Mouse (Mus musculus) Patski (cell line): Measurements from ENCODE around the gene Fbrsl1. TPM values are rescaled to one million over a fixed set of nuclear protein-coding genes. Genes with fewer than 3 reads are reported as not detected.

ENCODE experiments used
- ATAC-seq: fragments of 100-300 bp; one replicate; pipeline ENCODE4 v1.8.0; 2021
- CTCF ChIA-PET: fragments of 350-600 bp; sonication (Branson Sonifier 250); formaldehyde crosslinking; loops from one replicate; lab custom pipeline; 2022; ENCODE audit warnings: inconsistent platforms; lab: Charles Lee
- POLR2A ChIA-PET: fragments of 350-600 bp; sonication (Branson Sonifier 250); formaldehyde crosslinking; loops from one replicate; lab custom pipeline; 2022; ENCODE audit warnings: antibody characterized with exemption, inconsistent platforms; lab: Charles Lee
- DNase-seq: peaks from one replicate; pipeline ENCODE4 v3.0.0-alpha.2; 2011; ENCODE audit warnings: low read depth, low spot score
- H3K27me3 ChIP-seq: fragments of 371-371 bp; one replicate; pipeline ENCODE4 v1.5.1; 2021
- CTCF ChIP-seq: fragments of 100-300 bp; IDR thresholded peaks from one replicate; pipeline ENCODE4 v1.5.1; 2021
- in situ Hi-C: fragments of 300-500 bp; cut with MboI; formaldehyde crosslinking; loops from 3 replicates; pipeline ENCODE4 v1.11.1; 2018; ENCODE audit warnings: low pct_unique_long_range_greater_than_20kb, mixed read lengths
- polyA plus RNA-seq: library from polyadenylated mRNA; unstranded; gene quantifications from one replicate; pipeline ENCODE4 v1.2.3, GENCODE M21; 2021

Gene Fbrsl1
- polyA plus RNA-seq = 33.6 TPM

- peaks cover 3% of the 10 kb centered on the region for H3K27me3 ChIP-seq
- POLR2A ChIA-PET = interaction anchor here (0.9 to 2.6 kb wide), 4 partner anchors 10 to 72 kb away, joined by 3 to 10 read pairs (median 4); no protein-coding TSS in a partner anchor
- ATAC-seq = peak; percentile 87
- CTCF ChIA-PET = interaction anchor here (1.5 to 3.0 kb wide), 2 partner anchors 10 to 46 kb away, joined by 6 to 11 read pairs; no protein-coding TSS in a partner anchor
- TF ChIP-seq CTCF = no peak
- in situ Hi-C loops = no loop called here
- DNase-seq = peak; percentile 85
These were observed at the start of gene Fbrsl1 for GRCm38 (mm10) chr5:110448436-110449134. Gene Fbrsl1 (minus strand): TSS chr5:110448503.

DNA sequence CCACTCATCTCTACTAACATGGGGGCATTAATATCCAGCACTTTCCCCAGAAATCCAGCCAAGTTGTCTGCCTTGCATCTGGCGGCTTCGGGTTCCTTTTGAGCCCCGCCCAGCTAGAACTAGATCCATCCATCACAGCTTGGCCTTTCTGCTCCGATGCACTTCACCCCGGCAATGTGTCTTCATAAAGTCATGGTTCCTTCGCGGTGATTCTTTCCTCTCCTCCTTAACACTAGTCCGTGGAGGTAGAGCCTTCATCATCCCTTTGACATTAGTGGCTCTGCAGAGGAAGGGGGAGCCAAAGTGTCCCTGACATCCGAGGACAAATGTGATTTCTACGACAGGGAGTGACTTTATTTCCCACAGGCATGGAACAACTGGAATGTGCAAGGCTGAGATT is 49.8 kb upstream of the Fbrsl1 start:
- CTCF ChIA-PET = interaction anchor here (1.2 to 1.9 kb wide), 3 partner anchors 10 to 26 kb away, joined by 3 to 5 read pairs (median 4); no protein-coding TSS in a partner anchor
- TF ChIP-seq CTCF = no peak
- DNase-seq (no peak), ATAC-seq (no peak)
- POLR2A ChIA-PET = interaction anchor here (1.5 kb wide), 1 partner anchor 155 kb away, joined by 3 read pairs; the partner anchor contains the start of genes Ddx51 and Noc4l
- in situ Hi-C loops = loop anchor here (25.0 kb wide), 1 partner anchor 264 kb away; the partner anchor contains the start of gene Ep400
- peaks cover 4% of the 10 kb centered on the region for H3K27me3 ChIP-seq

DNA sequence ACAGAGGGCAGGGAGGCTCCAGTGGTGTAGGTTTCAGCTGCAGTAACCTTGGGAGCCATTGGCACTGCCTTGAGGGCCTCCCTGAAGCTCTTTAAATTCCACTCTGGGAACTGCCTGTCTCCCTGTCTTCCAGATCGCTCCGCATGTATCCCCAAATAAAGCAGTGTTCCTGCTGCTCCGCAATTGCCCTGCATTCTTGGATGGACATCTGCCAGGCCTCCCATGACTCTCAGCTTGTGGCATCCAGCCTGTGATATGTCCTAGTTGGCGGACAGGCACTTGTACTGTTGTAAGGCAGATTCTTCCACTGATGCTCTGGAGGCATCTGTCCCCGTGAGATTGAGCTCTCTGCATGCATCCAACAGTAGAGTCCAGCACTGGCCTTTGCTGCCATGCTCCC is 49.3 kb upstream of the Fbrsl1 start:
- in situ Hi-C loops = loop anchor here (25.0 kb wide), 1 partner anchor 265 kb away; the partner anchor contains the start of gene Ep400
- POLR2A ChIA-PET = interaction anchor here (1.5 kb wide), 1 partner anchor 155 kb away, joined by 3 read pairs; the partner anchor contains the start of genes Ddx51 and Noc4l
- no peak for ATAC-seq
- no peak for DNase-seq
- CTCF ChIA-PET = interaction anchor here (1.2 to 5.1 kb wide), 4 partner anchors 10 to 140 kb away, joined by 3 to 67 read pairs (median 4); no protein-coding TSS in a partner anchor
- TF ChIP-seq CTCF = no peak
- H3K27me3 ChIP-seq = peaks cover 4% of the 10 kb centered on the region

DNA sequence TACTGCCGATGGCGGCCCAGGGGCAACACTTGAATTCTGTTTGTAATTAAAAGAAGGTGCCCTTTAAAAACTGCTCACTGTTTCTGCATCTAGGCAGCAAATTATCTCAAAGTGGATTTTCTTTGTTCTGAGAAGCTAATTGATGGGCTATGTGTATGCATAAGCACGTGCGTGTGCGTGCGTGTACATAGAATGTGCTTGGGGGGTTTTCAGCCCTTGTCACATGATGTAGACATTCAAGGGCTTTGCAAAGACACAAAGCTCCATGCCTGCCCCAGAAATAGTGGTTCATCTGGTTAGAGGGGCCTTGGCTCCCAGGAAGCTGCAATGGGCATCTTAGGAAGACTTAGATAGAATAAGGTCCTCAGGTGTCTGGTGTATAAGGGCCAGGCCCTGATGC is 46.7 kb upstream of the Fbrsl1 start:
- ATAC-seq = no peak
- peaks cover 4% of the 10 kb centered on the region for H3K27me3 ChIP-seq
- TF ChIP-seq CTCF = no peak
- CTCF ChIA-PET = interaction anchor here (0.8 to 5.1 kb wide), 13 partner anchors 8 to 152 kb away, joined by 3 to 67 read pairs (median 4); partner anchors contain the start of gene Fbrsl1
- in situ Hi-C loops = loop anchor here (25.0 kb wide), 1 partner anchor 267 kb away; the partner anchor contains the start of gene Ep400
- DNase-seq = no peak
- POLR2A ChIA-PET = interaction anchor here (0.6 to 0.9 kb wide), 2 partner anchors 15 to 55 kb away, joined by 3 to 4 read pairs; no protein-coding TSS in a partner anchor

GRCm38 (mm10) chr5:110494396-110494795 is 46.1 kb upstream of the Fbrsl1 start:
- TF ChIP-seq CTCF = no peak
- POLR2A ChIA-PET = interaction anchor here (0.6 kb wide), 1 partner anchor 56 kb away, joined by 4 read pairs; no protein-coding TSS in a partner anchor
- DNase-seq (no peak), ATAC-seq (peak; percentile 20)
- H3K27me3 ChIP-seq = peaks cover 4% of the 10 kb centered on the region
- CTCF ChIA-PET = interaction anchor here (0.7 to 5.1 kb wide), 21 partner anchors 8 to 152 kb away, joined by 3 to 67 read pairs (median 4); partner anchors contain the start of gene Fbrsl1
- in situ Hi-C loops = loop anchor here (5.0 to 25.0 kb wide), 2 partner anchors 143 to 268 kb away; partner anchors contain the start of gene Ep400

DNA sequence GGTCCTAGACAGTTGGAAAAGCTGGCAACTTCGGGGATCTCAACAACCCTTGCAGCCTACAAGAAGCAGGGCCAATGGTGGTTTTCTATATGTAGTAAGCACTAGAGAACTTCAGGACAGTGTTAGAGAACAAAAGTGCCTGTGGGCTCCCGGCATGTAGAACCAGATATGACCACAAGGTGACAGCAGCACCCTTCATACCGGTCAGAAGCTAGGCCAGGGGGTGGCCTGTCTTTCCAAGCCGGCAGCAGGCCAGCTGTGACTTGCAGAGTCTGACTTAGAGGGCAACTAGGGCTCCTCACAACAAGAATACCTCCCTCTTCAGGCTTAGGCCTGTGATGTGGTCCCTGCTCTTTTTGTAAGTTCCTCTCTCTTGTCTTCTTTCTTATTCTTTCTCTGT is 45.5 kb upstream of the Fbrsl1 start:
- peak; percentile 77 for ATAC-seq
- CTCF ChIA-PET = interaction anchor here (0.7 to 5.1 kb wide), 20 partner anchors 9 to 193 kb away, joined by 3 to 67 read pairs (median 4); partner anchors contain the start of gene Fbrsl1
- no peak for DNase-seq
- POLR2A ChIA-PET = no interaction called here
- peak; percentile 98 for TF ChIP-seq CTCF
- in situ Hi-C loops = loop anchor here (5.0 to 25.0 kb wide), 2 partner anchors 144 to 269 kb away; partner anchors contain the start of gene Ep400
- H3K27me3 ChIP-seq = peaks cover 4% of the 10 kb centered on the region

DNA sequence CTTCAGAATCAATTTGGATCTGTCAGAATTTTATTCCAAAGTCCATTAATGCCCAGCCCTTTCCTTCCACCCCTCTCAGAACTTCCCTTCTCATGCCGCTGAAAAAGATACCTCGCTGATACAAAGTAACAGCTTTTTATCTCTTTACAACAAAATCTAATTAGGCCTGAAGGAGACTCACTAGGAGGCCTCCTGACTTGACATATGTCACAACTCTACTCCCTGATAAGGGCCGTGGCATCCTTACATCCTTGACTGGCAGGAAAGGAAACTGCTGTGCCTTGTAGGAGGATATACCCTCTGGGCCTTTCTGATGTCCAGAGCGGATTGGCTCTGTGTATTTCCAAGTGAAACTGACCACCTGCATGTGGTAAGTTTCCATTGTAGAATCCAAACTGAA is 41.3 kb upstream of the Fbrsl1 start:
- no peaks in the 10 kb centered on the region for H3K27me3 ChIP-seq
- POLR2A ChIA-PET = no interaction called here
- in situ Hi-C loops = loop anchor here (5.0 to 25.0 kb wide), 2 partner anchors 148 to 273 kb away; partner anchors contain the start of gene Ep400
- CTCF ChIA-PET = no interaction called here
- ATAC-seq (no peak), DNase-seq (no peak)
- no peak for TF ChIP-seq CTCF

DNA sequence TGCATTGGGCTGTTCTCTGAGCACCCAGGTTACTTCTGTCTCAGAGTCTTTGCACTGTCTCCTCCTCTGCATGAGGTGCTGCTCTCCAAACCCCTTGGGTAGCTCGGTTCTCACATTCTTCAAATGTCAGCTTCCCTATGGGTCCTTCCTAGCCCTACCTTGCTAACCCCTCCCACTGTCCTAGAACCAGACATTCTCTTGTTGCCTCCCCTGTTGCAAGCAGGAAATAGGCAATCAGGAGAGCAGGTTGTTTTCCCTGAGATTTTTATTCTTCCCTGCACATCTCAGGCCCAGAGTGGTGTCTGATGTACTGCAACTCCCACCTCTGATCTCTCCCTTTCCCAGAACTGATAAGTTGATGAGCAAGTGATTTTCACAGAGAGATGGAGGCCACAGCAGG is 39.6 kb upstream of the Fbrsl1 start:
- in situ Hi-C loops = loop anchor here (25.0 kb wide), 1 partner anchor 274 kb away; the partner anchor contains the start of gene Ep400
- ChIA-PET CTCF (interaction anchor here (0.9 to 2.2 kb wide), 2 partner anchors 9 to 148 kb away, joined by 3 to 6 read pairs; no protein-coding TSS in a partner anchor), POLR2A (interaction anchor here (1.3 kb wide), 1 partner anchor 40 kb away, joined by 3 read pairs; the partner anchor contains the start of gene Fbrsl1)
- no peaks in the 10 kb centered on the region for H3K27me3 ChIP-seq
- TF ChIP-seq CTCF = no peak
- DNase-seq (no peak), ATAC-seq (no peak)

DNA sequence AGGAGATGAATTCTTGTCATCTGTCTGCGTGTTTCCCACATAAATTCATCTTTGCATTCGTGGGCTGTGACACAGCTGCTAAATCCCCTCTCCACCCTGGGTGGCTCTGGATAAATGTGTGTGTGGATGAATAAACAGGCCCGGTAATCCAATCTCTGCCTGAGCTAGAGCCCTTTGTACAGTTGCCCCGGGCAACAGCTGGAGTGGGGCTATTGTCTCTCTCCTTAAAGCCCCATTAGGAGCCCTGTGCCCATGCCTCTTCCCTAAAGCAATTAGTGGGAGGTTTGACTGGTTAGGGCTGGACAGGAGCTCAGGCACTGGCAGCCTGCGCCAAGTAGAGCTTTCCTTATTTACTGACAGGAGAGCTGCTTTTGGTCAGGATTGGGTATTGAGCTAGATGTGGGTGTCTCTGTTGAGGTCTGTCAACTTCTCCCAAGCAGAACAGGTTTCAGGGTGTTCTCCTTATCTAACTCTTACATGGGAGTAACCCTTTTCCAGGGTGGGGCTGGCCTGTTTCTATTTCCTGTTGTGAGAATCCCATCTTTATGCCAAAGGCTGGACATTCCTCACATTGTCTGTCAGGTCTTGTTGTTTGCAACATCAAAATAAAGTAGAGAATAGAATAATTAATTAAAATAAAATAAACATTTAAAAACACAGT is 38.5 kb upstream of the Fbrsl1 start:
- in situ Hi-C loops = loop anchor here (25.0 kb wide), 1 partner anchor 275 kb away; the partner anchor contains the start of gene Ep400
- no peak for DNase-seq
- CTCF ChIA-PET = interaction anchor here (1.0 to 2.2 kb wide), 3 partner anchors 9 to 150 kb away, joined by 3 to 6 read pairs (median 5); no protein-coding TSS in a partner anchor
- no peak for ATAC-seq
- H3K27me3 ChIP-seq = no peaks in the 10 kb centered on the region
- POLR2A ChIA-PET = interaction anchor here (1.3 kb wide), 1 partner anchor 39 kb away, joined by 3 read pairs; the partner anchor contains the start of gene Fbrsl1
- TF ChIP-seq CTCF = no peak
